Mouse (Mus musculus): ENCODE results near the gene Slc13a3. TPM values are rescaled to one million over a fixed set of nuclear protein-coding genes. Genes with fewer than 3 reads are reported as not detected.

The Slc13a3 gene
- polyA plus RNA-seq (2015; fragmentation: Nextera tagmentation; extraction: Ambion mirVana): 1.3 and 2.1 TPM in 2 replicates

GRCm38 (mm10) chr2:165473003-165473402 lies at the start of gene Slc13a3:
Gene Slc13a3, minus strand, starts transcription at chr2:165473230.

GRCm38 (mm10) chr2:165503259-165504203 lies 30.5 kb upstream of the Slc13a3 start, which contains the start of gene Slc2a10:
Gene Slc2a10, plus strand, starts transcription at chr2:165503787.

DNA sequence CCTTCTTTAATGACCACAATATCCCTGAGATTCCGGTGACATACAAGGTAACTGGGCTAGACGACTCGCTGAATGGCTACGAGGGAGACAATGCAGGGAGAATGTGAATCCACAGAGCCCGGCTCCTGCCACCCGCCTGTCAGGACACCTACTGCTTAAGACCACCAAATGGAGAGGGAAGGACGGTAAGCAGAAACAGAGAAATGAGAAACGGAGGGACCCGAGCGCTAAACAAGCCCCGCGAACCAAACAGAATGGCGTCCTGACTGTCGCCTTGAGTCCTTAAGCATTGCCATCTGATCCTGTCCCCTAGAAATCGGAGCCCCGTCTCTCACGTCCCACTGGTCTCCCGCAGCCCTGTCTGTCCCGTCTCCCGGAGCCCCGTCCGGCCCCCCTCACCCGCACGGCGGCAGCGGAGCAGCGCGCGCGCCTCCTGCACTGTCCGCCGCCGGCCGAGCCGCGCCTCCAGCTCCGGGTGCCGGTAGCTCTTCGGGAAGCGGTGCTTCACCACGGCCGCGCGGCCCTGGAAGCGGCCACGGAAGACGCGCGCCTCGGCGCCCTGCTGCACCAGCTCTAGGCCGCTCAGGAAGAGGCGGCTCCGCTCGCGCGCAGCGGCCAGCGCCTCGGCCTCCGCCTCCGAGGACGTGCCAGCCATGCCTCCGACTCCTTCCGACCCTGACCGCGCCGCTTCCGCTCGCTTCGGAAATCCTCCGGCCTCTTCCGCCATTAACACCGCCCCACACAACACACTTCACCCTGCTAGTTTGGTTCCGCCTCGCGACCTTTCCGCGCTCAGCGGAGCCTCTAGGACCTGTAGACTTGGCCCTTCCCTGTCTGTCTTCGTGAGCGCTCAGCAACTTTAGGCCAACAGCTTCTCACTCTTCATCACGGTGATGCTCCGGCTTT lies 19.9 kb upstream of the Slc13a3 start, which contains the start of gene Trp53rka:
Gene Trp53rka (minus strand): TSS at position 677 of the 906 bp plus-strand sequence.

GRCm38 (mm10) chr2:165387844-165388495 lies 85.1 kb downstream of the Slc13a3 start, which contains the start of gene Zfp334:
Gene Zfp334, minus strand, starts transcription at chr2:165388259.

GRCm38 (mm10) chr2:165368496-165368895 lies 104.5 kb downstream of the Slc13a3 start, which contains the start of gene Zfp663:
Gene Zfp663, minus strand, starts transcription at chr2:165368729.

Other genes starting within 250 kb of the Slc13a3 start
- gene Cdh22, start 238.4 kb downstream of the Slc13a3 start, polyA plus RNA-seq (2015; fragmentation: Nextera tagmentation; extraction: Ambion mirVana): 0.81 and 2.6 TPM in 2 replicates
- 39.6 and 61.9 TPM in 2 replicates for gene Slc35c2, start 185.4 kb downstream of the Slc13a3 start, polyA plus RNA-seq (2015; fragmentation: Nextera tagmentation; extraction: Ambion mirVana)
- gene Elmo2, start 146.8 kb downstream of the Slc13a3 start, polyA plus RNA-seq (2015; fragmentation: Nextera tagmentation; extraction: Ambion mirVana): 34.6 and 35.7 TPM in 2 replicates
- 0.14 and 0.71 TPM in 2 replicates for gene Zfp663, start 104.5 kb downstream of the Slc13a3 start, polyA plus RNA-seq (2015; fragmentation: Nextera tagmentation; extraction: Ambion mirVana)
- 2.5 and 2.8 TPM in 2 replicates for gene Zfp334, start 85.0 kb downstream of the Slc13a3 start, polyA plus RNA-seq (2015; fragmentation: Nextera tagmentation; extraction: Ambion mirVana)
- gene Ocstamp, start 72.8 kb downstream of the Slc13a3 start, polyA plus RNA-seq (2015; fragmentation: Nextera tagmentation; extraction: Ambion mirVana): 0.28 and 0.44 TPM in 2 replicates
- gene Trp53rka, start 20.1 kb upstream of the Slc13a3 start, polyA plus RNA-seq (2015; fragmentation: Nextera tagmentation; extraction: Ambion mirVana): 19.8 and 20.4 TPM in 2 replicates
- 2.5 and 3.0 TPM in 2 replicates for gene Slc2a10, start 30.6 kb upstream of the Slc13a3 start, polyA plus RNA-seq (2015; fragmentation: Nextera tagmentation; extraction: Ambion mirVana)
- 5.0 and 7.5 TPM in 2 replicates for gene Eya2, start 121.8 kb upstream of the Slc13a3 start, polyA plus RNA-seq (2015; fragmentation: Nextera tagmentation; extraction: Ambion mirVana)